Mouse (Mus musculus): ENCODE results near the gene Mkrn1. TPM values are rescaled to one million over a fixed set of nuclear protein-coding genes. Genes with fewer than 3 reads are reported as not detected.

The Mkrn1 gene
- polyA plus RNA-seq, 1 experiment from 2014 or later = 145 TPM

GRCm38 (mm10) chr6:39400343-39400742 is 19.9 kb downstream of the Mkrn1 start:
- WGBS = 73% methylated on average over 7 of the region's 7 CpGs
- H3K4me1 ChIP-seq (ENCODE audit: control insufficient read depth, insufficient read depth, low read length) = no peaks in the 10 kb centered on the region
- H3K27me3 ChIP-seq (ENCODE audit: control insufficient read depth, insufficient read depth, low read length) = no peaks in the 10 kb centered on the region
- DNase-seq (ENCODE audit: low spot score) (peak; percentile 38), ATAC-seq (ENCODE audit: insufficient read depth, low FRiP score, low TSS enrichment) (no peak)
- no peak overlapping the region for H3K4me3 ChIP-seq (ENCODE audit: low read depth, low read length)
- no peak overlapping the region for H3K4me2 ChIP-seq (ENCODE audit: low read depth)
- no peak overlapping the region for H3K9ac ChIP-seq (ENCODE audit: low read length)
- H3K36me3 ChIP-seq (ENCODE audit: control insufficient read depth, insufficient read depth, low read length) = 0 out of 2 replicates have a peak, but pooled peaks cover 2% of the 10 kb centered on the region
- H3K9me3 ChIP-seq (ENCODE audit: control insufficient read depth, low read length) = no peaks in the 10 kb centered on the region
- H3K27ac ChIP-seq (ENCODE audit: low read depth, low read length) = no peak overlapping the region

GRCm38 (mm10) chr6:39398342-39398741 is 21.9 kb downstream of the Mkrn1 start:
- no peak for ATAC-seq (ENCODE audit: insufficient read depth, low FRiP score, low TSS enrichment)

DNA sequence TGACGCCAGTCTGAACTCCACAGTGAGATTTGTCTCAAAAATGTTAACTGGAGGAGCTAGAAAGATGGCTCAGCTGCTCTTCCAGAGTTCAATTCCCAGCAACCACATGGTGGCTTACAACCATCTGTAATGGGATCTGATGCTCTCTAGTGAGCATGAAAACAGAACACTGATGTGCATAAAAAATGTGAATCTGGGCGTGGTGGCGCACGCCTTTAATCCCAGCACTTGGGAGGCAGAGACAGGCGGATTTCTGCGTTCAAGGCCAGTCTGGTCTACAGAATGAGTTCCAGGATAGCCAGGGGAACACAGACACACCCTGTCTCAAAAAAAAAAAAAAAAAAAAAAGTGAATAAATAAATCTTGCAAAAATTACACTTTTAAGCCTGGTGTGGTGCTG is 23.2 kb downstream of the Mkrn1 start:
- 95% methylated on average over 6 of the region's 6 CpGs for WGBS
- no peaks in the 10 kb centered on the region for H3K36me3 ChIP-seq (ENCODE audit: control insufficient read depth, insufficient read depth, low read length)

More at GRCm38 (mm10) chr6:39398342-39398741, 21.9 kb downstream of the Mkrn1 start:
- WGBS = 91% methylated on average over 9 of the region's 9 CpGs
- Histone ChIP-seq H3K36me3 (ENCODE audit: control insufficient read depth, insufficient read depth, low read length) (no peaks in the 10 kb centered on the region), H3K9me3 (ENCODE audit: control insufficient read depth, low read length) (no peaks in the 10 kb centered on the region), H3K27ac (ENCODE audit: low read depth, low read length) (no peak overlapping the region), H3K4me3 (ENCODE audit: low read depth, low read length) (no peak overlapping the region), H3K4me2 (ENCODE audit: low read depth) (no peak overlapping the region), H3K27me3 (ENCODE audit: control insufficient read depth, insufficient read depth, low read length) (no peaks in the 10 kb centered on the region), H3K9ac (ENCODE audit: low read length) (no peak overlapping the region), H3K4me1 (ENCODE audit: control insufficient read depth, insufficient read depth, low read length) (no peaks in the 10 kb centered on the region)
- no peak for DNase-seq (ENCODE audit: low spot score)

GRCm38 (mm10) chr6:39395916-39396315 is 24.3 kb downstream of the Mkrn1 start:
- WGBS = 88% methylated on average over 4 of the region's 4 CpGs
- H3K9ac ChIP-seq (ENCODE audit: low read length) = no peak overlapping the region
- ATAC-seq (ENCODE audit: insufficient read depth, low FRiP score, low TSS enrichment) = no peak

More for the DNA sequence above, 23.2 kb downstream of the Mkrn1 start:
- Histone ChIP-seq H3K27me3 (ENCODE audit: control insufficient read depth, insufficient read depth, low read length) (no peaks in the 10 kb centered on the region), H3K9me3 (ENCODE audit: control insufficient read depth, low read length) (no peaks in the 10 kb centered on the region), H3K27ac (ENCODE audit: low read depth, low read length) (no peak overlapping the region), H3K4me2 (ENCODE audit: low read depth) (no peak overlapping the region), H3K9ac (ENCODE audit: low read length) (no peak overlapping the region), H3K4me3 (ENCODE audit: low read depth, low read length) (no peak overlapping the region), H3K4me1 (ENCODE audit: control insufficient read depth, insufficient read depth, low read length) (no peaks in the 10 kb centered on the region)
- ATAC-seq (ENCODE audit: insufficient read depth, low FRiP score, low TSS enrichment) (no peak), DNase-seq (ENCODE audit: low spot score) (no peak)

DNA sequence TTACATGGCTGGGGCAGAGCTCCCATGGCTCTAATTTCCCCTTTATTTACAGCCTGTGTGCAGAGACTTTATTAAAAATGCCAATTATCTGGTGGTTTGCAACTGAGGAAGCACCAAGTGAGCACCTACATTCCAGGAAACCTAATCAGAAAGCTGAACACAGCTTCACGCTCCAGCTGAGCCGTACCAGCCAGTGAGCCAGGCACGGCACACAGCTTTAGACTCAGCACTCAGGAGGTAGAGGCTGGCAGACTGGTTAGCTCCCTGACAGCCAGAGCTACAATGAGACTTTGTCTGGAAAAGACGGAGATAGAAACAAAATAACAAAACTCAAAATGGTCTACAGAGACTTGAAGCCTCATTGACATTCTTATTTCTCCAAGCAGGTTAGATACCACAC is 24.8 kb downstream of the Mkrn1 start:
- no peak for DNase-seq (ENCODE audit: low spot score)
- no peak overlapping the region for H3K4me3 ChIP-seq (ENCODE audit: low read depth, low read length)
- no peak overlapping the region for H3K4me2 ChIP-seq (ENCODE audit: low read depth)
- ATAC-seq (ENCODE audit: insufficient read depth, low FRiP score, low TSS enrichment) = no peak
- WGBS = 84% methylated on average over 4 of the region's 4 CpGs
- H3K27me3 ChIP-seq (ENCODE audit: control insufficient read depth, insufficient read depth, low read length) = no peaks in the 10 kb centered on the region
- H3K9me3 ChIP-seq (ENCODE audit: control insufficient read depth, low read length) = no peaks in the 10 kb centered on the region
- H3K9ac ChIP-seq (ENCODE audit: low read length) = no peak overlapping the region
- H3K36me3 ChIP-seq (ENCODE audit: control insufficient read depth, insufficient read depth, low read length) = no peaks in the 10 kb centered on the region
- H3K4me1 ChIP-seq (ENCODE audit: control insufficient read depth, insufficient read depth, low read length) = no peaks in the 10 kb centered on the region
- no peak overlapping the region for H3K27ac ChIP-seq (ENCODE audit: low read depth, low read length)

More at GRCm38 (mm10) chr6:39395916-39396315, 24.3 kb downstream of the Mkrn1 start:
- no peak overlapping the region for H3K4me3 ChIP-seq (ENCODE audit: low read depth, low read length)
- H3K9me3 ChIP-seq (ENCODE audit: control insufficient read depth, low read length) = no peaks in the 10 kb centered on the region
- H3K4me1 ChIP-seq (ENCODE audit: control insufficient read depth, insufficient read depth, low read length) = no peaks in the 10 kb centered on the region
- no peak overlapping the region for H3K27ac ChIP-seq (ENCODE audit: low read depth, low read length)
- no peaks in the 10 kb centered on the region for H3K27me3 ChIP-seq (ENCODE audit: control insufficient read depth, insufficient read depth, low read length)
- no peak overlapping the region for H3K4me2 ChIP-seq (ENCODE audit: low read depth)
- no peaks in the 10 kb centered on the region for H3K36me3 ChIP-seq (ENCODE audit: control insufficient read depth, insufficient read depth, low read length)
- no peak for DNase-seq (ENCODE audit: low spot score)

- Histone ChIP-seq H3K9me3 (ENCODE audit: control insufficient read depth, low read length) (no peaks in the 10 kb centered on the region), H3K36me3 (ENCODE audit: control insufficient read depth, insufficient read depth, low read length) (no peaks in the 10 kb centered on the region), H3K9ac (ENCODE audit: low read length) (no peak overlapping the region), H3K27me3 (ENCODE audit: control insufficient read depth, insufficient read depth, low read length) (no peaks in the 10 kb centered on the region), H3K27ac (ENCODE audit: low read depth, low read length) (no peak overlapping the region), H3K4me2 (ENCODE audit: low read depth) (no peak overlapping the region), H3K4me1 (ENCODE audit: control insufficient read depth, insufficient read depth, low read length) (no peaks in the 10 kb centered on the region), H3K4me3 (ENCODE audit: low read depth, low read length) (no peak overlapping the region)
- ATAC-seq (ENCODE audit: insufficient read depth, low FRiP score, low TSS enrichment) (no peak), DNase-seq (ENCODE audit: low spot score) (no peak)
- WGBS = 90% methylated on average over 2 of the region's 2 CpGs
Measured at GRCm38 (mm10) chr6:39389988-39390387, 30.3 kb downstream of the Mkrn1 start.

DNA sequence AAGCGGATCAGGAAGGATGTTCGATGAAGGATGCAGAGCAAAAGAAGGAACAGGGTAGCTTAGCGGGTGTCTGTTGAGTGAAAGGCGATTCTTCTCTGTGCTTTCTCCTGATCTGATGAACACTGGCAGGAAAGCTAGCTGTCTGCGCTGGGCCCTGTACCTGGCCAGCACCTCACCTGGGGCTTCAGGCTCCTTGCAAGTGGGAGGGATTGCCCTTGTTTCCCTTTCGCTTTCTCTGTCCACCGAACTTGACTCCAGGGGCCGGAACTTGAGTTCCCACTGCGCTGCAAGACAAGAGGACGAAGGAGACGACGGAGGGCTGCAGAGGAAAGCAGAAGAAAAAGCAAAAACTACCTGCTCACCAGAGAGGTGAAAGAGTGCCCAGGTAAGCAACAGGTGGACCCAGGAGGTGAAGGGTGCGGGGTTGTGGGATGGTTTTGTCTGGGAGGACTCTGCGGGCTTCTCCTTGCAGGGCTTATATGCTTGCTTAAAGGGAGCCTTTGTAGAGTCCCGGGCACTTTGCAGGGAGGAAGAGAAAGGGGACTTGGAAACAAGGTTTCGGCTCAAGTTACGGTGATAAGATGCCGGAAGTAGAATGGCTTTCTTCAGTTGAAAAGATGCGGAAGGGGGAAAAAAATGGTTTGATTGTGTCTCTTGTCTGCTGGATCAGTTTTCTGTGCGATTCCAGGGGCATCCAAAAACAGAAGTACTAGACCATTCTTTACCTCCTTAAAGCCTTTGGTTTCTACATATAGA is 39.0 kb downstream of the Mkrn1 start, which contains the start of gene Rab19:
TSS of gene Rab19 (plus strand) at position 51 of the 756 bp plus-strand sequence.
- Histone ChIP-seq H3K4me1 (ENCODE audit: control insufficient read depth, insufficient read depth, low read length) (0 out of 2 replicates have a peak, but pooled peaks cover 3% of the 10 kb centered on the region), H3K27ac (ENCODE audit: low read depth, low read length) (no peak within 1 kb of the TSS), H3K36me3 (ENCODE audit: control insufficient read depth, insufficient read depth, low read length) (no peaks in the 10 kb centered on the region), H3K4me3 (ENCODE audit: low read depth, low read length) (peak within 1 kb of the TSS; percentile 4; the same call in 1 of the 2 replicates), H3K9me3 (ENCODE audit: control insufficient read depth, low read length) (no peaks in the 10 kb centered on the region), H3K4me2 (ENCODE audit: low read depth) (peak within 1 kb of the TSS; percentile 43), H3K9ac (ENCODE audit: low read length) (0 out of 2 replicates have a peak within 1 kb of the TSS, but pooled peaks have one; percentile 15), H3K27me3 (ENCODE audit: control insufficient read depth, insufficient read depth, low read length) (no peaks in the 10 kb centered on the region)
- WGBS = 11% methylated on average over 20 of the region's 20 CpGs
- no peak for ATAC-seq (ENCODE audit: insufficient read depth, low FRiP score, low TSS enrichment)
- no peak for DNase-seq (ENCODE audit: low spot score)

DNA sequence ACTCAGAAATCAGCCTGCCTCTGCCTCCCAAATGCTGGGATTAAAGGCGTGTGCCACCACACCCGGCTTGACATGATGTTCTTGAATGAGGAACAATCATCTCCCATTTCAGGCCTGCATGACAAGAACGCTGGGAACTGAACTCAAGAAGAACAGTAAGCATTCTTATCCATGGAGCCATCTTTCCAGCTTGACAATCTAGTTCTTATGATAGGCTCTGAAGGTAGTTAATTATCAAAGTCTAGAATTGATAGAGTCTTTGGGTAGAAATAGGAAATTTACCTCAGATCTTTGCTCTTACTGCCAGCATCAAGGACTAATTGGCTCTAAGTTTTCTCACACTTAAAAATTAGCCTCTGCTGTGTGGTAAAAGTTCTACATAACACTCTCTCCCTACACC is 40.0 kb downstream of the Mkrn1 start:
- ATAC-seq (ENCODE audit: insufficient read depth, low FRiP score, low TSS enrichment) = no peak
- WGBS = 86% methylated on average over 3 of the region's 3 CpGs

GRCm38 (mm10) chr6:39379749-39380148 is 40.5 kb downstream of the Mkrn1 start:
- Histone ChIP-seq H3K9me3 (ENCODE audit: control insufficient read depth, low read length) (no peaks in the 10 kb centered on the region), H3K27ac (ENCODE audit: low read depth, low read length) (no peak overlapping the region), H3K27me3 (ENCODE audit: control insufficient read depth, insufficient read depth, low read length) (no peaks in the 10 kb centered on the region), H3K4me2 (ENCODE audit: low read depth) (no peak overlapping the region), H3K9ac (ENCODE audit: low read length) (no peak overlapping the region), H3K4me1 (ENCODE audit: control insufficient read depth, insufficient read depth, low read length) (0 out of 2 replicates have a peak, but pooled peaks cover 3% of the 10 kb centered on the region), H3K36me3 (ENCODE audit: control insufficient read depth, insufficient read depth, low read length) (no peaks in the 10 kb centered on the region), H3K4me3 (ENCODE audit: low read depth, low read length) (no peak overlapping the region)
- no peak for ATAC-seq (ENCODE audit: insufficient read depth, low FRiP score, low TSS enrichment)
- 82% methylated on average over 8 of the region's 8 CpGs for WGBS
- no peak for DNase-seq (ENCODE audit: low spot score)

More for the DNA sequence above, 40.0 kb downstream of the Mkrn1 start:
- no peak overlapping the region for H3K9ac ChIP-seq (ENCODE audit: low read length)
- no peak overlapping the region for H3K4me2 ChIP-seq (ENCODE audit: low read depth)
- no peak overlapping the region for H3K27ac ChIP-seq (ENCODE audit: low read depth, low read length)
- H3K9me3 ChIP-seq (ENCODE audit: control insufficient read depth, low read length) = no peaks in the 10 kb centered on the region
- H3K4me1 ChIP-seq (ENCODE audit: control insufficient read depth, insufficient read depth, low read length) = 0 out of 2 replicates have a peak, but pooled peaks cover 3% of the 10 kb centered on the region
- H3K27me3 ChIP-seq (ENCODE audit: control insufficient read depth, insufficient read depth, low read length) = no peaks in the 10 kb centered on the region
- H3K4me3 ChIP-seq (ENCODE audit: low read depth, low read length) = no peak overlapping the region
- H3K36me3 ChIP-seq (ENCODE audit: control insufficient read depth, insufficient read depth, low read length) = no peaks in the 10 kb centered on the region
- DNase-seq (ENCODE audit: low spot score) = no peak
